Mouse (Mus musculus): ENCODE results near the gene Gm20388.

Gm20388 gene

DNA sequence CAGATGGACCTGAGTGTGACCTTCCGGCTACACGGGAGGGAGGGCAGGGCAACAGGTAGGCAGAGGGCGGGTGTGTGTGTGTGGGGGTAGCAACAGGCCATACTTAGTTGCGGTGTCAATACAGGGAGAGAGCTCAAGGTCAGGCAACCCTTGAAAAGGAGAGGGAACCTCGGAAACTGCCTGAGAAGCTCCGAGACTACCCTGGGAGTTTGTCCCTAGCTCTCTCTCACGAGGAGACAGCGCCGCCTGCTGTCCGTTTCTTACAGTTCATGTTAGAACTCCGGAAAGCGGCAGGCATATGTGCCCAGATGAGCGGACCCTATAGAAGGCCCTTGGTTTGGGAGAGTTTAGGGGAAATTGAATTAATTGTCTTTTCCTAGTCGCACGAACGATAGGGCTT, 1182.0 kb downstream of the Gm20388 start:
- peak; percentile 46 for DNase-seq

DNA sequence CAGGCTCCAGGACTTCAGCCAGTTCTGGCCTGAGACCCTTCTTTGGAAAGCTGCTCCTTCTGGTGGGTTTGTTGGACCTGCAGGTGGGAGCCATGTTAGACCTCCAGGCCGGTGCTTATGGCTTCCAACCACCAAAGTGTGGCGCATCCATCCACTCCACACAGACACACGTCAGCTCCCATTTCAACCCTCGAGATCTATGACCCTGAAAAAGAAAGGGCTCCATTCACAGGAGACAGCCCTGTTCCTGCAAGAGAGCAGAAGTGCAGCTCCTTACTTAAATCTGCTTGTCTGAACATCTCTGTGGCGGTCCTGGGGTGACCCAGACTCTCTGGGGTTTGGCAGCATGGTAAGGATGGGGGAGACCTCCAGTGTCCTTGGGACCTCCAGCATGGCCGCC, 1182.9 kb downstream of the Gm20388 start:
- no peak for DNase-seq

- DNase-seq, result peak; percentile 35 to 37
Observed at GRCm38 (mm10) chr8:121104049-121104818, 1193.6 kb downstream of the Gm20388 start.

GRCm38 (mm10) chr8:121107668-121108656, 1197.3 kb downstream of the Gm20388 start, which contains the start of gene Mthfsd:
TSS of gene Mthfsd (minus strand) at chr8:121108392.
- DNase-seq, result peak; percentile 97

DNA sequence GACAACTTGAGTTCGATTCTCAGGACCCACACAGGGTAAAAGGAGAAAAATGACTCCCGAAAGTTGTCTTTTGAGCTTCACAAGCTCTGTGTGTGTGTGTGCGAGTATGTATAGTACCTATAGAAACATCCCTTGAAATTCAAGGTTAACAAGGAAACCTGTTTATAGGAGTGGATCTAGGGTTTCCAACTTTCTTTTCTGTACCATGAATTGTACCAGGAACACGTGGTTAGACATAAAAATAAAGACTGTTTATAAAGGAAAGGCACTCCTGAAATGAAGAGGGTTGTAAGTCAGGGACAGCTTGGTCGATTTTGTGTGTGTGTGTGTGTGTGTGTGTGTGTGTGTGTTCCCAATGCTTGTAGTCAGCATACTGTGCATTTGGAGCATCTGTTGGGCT, 1198.0 kb downstream of the Gm20388 start:
- DNase-seq, result no peak

DNA sequence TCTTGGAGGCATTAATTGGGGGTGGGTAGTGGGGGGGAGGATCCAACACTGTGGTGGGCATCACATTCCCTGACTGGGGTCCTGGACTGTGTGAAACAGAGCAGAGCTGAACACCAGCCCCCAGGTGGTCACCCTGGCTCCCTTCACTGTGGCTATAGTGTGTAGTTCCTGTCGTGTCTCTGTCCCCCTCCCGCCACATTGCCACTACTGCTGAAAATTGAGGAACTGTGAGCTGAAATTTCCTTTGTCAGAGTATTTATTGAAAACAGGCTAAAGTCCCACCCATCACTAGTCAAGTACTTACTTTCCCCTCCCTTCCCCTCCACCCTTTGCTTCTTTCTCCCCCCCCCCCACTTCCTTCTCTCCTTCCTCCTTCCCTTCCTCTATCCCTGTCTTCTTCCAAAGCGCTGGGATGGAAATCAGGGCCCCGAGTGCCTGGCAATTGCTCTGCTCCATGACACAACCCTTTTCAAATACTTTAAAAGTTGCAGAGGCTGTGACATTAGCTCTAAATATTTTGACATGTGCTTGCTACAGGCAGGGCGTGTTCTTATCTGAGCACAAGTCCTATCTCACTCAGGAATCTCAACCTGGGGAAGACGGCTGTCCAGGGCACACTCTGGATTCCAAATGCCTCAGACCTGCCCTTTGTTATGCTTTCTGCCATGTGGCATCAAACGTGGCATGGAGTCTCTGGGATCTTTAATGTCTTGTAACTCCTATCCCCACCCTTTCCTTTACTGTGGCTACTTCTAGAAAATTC, 1200.7 kb downstream of the Gm20388 start:
- no peak for DNase-seq

DNA sequence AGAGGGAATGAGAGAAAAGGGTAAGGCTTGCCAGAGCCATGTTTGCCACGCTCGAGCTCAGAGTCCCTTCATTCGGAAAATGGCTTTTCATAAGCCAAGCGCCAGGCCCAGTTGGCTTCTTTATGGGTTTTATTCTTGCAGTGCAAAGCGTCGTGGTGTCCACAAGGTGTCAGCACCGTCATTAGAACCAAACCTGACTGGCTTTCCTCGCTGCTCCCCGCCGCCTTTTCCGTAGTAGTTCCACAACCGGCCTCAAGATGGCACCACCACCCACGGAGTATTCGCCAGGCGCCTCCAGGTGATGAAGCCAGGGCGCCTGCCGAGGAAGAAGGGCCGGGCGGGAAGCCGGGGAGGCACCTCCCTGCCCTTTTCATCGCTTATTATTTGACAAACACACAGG, 1202.6 kb downstream of the Gm20388 start:
- DNase-seq, result peak; percentile 85 to 86

- DNase-seq, result no peak
Observed at GRCm38 (mm10) chr8:121115136-121115535, 1204.5 kb downstream of the Gm20388 start.

DNA sequence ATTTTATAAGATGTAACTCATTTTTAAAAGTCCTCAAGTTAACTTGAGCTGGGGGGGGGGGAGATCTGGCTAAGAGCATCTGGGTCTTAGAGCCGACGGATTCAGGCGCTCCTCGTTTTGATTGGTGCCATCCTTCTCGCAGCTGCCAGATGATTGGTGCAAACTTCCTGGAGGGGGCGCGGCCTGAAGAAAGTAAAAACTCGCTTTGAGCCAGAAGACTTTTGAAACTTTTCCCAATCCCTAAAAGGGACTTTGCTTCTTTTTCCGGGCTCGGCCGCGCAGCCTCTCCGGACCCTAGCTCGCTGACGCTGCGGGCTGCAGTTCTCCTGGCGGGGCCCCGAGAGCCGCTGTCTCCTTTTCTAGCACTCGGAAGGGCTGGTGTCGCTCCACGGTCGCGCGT, 1205.3 kb downstream of the Gm20388 start, which contains the start of gene Foxc2:
Foxc2 (plus strand) TSS at position 224 of the 400 bp plus-strand sequence.
- DNase-seq, result peak; percentile 49 to 59

GRCm38 (mm10) chr8:121116591-121117185, 1206.0 kb downstream of the Gm20388 start:
- no peak for DNase-seq

GRCm38 (mm10) chr8:121117186-121117651, 1206.6 kb downstream of the Gm20388 start:
- DNase-seq, result no peak

DNA sequence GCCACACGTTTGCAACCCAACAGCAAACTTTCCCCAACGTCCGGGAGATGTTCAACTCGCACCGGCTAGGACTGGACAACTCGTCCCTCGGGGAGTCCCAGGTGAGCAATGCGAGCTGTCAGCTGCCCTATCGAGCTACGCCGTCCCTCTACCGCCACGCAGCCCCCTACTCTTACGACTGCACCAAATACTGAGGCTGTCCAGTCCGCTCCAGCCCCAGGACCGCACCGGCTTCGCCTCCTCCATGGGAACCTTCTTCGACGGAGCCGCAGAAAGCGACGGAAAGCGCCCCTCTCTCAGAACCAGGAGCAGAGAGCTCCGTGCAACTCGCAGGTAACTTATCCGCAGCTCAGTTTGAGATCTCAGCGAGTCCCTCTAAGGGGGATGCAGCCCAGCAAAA, 1207.3 kb downstream of the Gm20388 start:
- DNase-seq, result no peak

DNA sequence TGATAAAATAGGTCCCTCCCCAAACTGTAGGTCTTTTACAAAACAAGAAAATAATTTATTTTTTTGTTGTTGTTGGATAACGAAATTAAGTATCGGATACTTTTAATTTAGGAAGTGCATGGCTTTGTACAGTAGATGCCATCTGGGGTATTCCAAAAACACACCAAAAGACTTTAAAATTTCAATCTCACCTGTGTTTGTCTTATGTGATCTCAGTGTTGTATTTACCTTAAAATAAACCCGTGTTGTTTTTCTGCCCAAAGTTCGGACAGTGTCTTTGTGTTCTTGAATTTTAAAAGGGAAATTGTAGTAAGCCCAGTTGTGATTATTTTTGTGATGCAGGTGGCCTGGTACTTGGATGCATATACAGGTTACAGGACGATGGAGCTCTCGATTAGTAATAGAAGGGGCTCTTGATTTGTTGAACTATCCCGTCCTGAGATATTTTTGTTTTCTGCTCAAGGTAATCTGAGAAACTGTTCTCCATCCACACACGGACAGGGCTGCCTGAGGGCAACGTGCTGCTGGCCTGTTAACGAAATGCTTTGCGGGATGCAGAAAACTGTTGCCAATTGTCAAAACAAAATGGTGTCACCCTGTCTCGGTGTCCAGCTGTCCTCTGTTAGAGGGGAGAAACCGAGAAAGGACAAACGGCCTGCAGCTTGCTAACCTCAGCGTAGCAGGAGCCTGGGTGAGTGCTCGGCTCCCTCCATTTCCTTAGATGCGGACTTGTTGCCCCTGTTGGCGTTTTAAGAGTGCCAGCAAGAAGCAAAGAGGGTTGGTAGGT, 1208.2 kb downstream of the Gm20388 start:
- DNase-seq, result no peak

GRCm38 (mm10) chr8:121119635-121120455, 1209.2 kb downstream of the Gm20388 start:
- DNase-seq, result no peak

DNA sequence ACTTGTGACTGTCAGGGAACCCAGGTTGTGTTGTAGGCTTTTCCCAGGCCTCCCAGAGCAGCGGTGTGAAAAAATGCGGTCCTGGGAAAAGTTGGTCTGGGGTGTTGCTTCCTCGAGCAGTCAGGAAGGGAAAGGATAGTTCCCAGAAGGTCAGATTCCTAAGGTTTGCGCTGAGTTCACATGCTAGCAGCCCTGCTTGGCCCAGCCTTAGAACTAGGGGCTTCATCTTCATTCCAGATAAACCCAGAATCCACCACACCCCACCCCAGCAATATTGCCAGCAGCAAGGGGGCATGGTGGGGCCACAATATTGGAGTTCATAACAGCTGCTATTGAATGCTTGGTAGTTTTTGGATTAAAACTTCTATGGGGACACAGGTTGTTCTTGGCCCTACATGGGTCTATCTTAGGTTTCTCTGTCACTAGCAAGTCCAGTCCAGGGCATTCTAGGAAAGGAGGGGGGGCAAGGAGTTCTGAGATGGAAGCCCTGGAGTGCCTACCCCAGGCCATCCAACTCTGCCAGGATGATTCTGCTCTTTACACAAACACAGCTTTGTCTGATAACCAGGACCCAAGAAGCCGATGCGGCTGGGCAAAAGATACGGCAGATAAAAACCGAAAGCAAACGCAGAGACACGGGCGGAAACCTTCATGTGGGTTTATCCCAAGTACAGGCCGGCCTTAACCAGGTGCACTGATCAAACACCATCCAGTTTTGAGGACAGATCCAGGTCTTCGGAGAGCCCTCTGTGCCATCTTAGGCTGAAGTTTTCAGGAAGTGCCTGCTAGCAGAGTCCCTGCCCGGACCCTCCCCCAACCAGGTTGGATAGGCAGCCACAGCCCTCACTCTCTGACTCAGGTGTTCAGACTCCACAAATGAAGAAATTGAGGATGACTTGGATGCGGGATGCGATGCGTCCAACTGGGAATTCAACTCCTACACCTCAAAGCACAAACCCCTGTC, 1210.1 kb downstream of the Gm20388 start:
- no peak for DNase-seq

- DNase-seq, result no peak
Observed at GRCm38 (mm10) chr8:121121704-121122103, 1211.1 kb downstream of the Gm20388 start.

GRCm38 (mm10) chr8:121122368-121122767, 1211.7 kb downstream of the Gm20388 start:
- no peak for DNase-seq

DNA sequence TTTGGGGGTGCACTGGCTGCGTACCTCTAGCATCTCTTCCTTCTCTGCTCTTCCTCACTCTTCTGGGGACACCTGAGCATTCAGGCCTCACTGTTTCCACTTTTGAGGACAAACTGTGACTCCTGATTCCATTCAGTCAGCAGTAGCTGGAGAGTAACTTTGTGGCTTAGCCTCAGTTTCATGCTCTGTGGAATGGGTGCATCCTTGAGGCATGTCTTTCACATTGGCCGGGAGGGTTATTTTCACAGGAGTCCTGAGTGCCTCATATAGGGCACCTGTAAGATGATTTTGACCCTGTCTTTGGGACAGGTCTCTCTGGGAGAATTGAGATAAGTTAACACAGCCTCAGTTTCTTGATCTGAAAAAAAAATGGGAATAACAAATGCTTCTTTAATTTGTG, 1212.5 kb downstream of the Gm20388 start:
- DNase-seq, result no peak
